Mouse (Mus musculus) heart, adult 2 months (tissue): Measurements from ENCODE around the gene Trim39.

Experiments used
- CTCF ChIP-seq: fragments of 200-600 bp; IDR thresholded peaks from 2 replicates; pipeline ENCODE4 v1.8.1; 2022; ENCODE audit warnings: antibody characterized with exemption, mild to moderate bottlenecking, moderate library complexity
- POLR2A ChIP-seq: fragments of 200-500 bp; IDR thresholded peaks from 2 replicates; pipeline ENCODE4 v1.6.1; 2011; ENCODE audit warnings: mild to moderate bottlenecking, low read depth, low read length, control low read depth; ENCODE audit not compliant: insufficient read depth

DNA sequence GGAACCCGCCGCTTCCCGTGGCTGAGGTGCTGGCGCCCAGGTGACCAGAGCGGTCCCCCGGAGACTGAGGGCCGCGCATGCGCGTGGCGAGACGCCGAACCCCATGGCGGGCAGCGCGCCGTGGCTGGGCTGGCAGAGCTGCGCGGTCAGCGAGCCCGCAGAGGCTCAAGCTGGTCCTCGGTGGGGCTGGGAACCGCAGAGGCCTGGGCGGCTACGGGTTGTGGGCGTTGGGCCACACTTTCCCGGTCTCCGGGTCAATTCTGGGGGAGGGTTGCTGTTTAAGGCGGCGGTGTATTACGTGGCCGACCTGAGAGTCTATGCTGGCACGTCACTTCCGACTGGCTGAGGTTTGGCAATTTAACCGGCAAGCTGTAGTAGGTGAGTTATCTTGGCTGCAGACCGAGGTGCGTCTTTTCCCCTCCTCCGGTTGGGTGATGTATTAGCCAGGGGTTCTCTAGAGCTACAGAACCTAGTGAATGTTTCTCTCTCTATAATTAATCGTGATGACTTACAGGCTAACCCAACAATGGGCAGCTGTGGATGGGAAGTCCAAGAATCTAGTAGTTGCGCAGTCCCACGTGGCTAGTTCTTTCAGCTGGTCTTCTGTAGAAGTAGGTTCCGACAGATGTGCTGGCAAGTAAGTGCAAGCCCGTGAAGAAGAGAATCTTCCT lies at the start of gene Trim39:
- TF ChIP-seq CTCF (no peak), POLR2A (peak; percentile 2; the same call in 1 of the 2 replicates)
